Mouse (Mus musculus): ENCODE measurements around the gene Pan2.

GRCm38 (mm10) chr10:128344568-128345275, 41.6 kb downstream of the Pan2 start:
- TF ChIP-seq POLR2A (IDR thresholded peaks at IDR 0.05; ENCODE audit: borderline replicate concordance, insufficient read depth, low read length): no peak
- TF ChIP-seq CTCF (IDR thresholded peaks at IDR 0.05; ENCODE audit: borderline replicate concordance, insufficient read depth, low read depth, low read length): no peak
